In the genomic region with DNA sequence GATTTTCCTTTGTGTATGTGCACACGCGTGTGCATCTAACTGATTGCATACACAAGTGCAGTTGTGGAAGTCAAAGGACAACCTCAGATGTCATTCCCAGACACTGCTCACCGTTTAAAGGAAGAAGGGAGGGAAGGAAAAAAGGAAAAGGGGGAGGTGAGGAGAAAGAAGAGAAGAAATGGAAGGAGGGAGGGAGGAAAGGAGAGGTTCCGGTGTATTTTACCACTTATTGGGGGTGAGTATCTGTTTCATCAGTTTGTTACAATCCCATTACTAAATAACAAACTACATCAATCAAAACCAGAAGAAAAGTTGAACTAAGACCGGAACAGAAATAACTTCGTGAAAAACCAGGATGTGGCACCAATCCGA, we compare ENCODE assay signal across 8 mouse cellular contexts. TPM values are rescaled to one million over a fixed set of nuclear protein-coding genes. Genes with fewer than 3 reads are reported as not detected.
DNase-seq lines count a peak whose midpoint lies in the region; ATAC-seq and TF ChIP-seq lines count a peak whose summit lies in the region.

No protein-coding gene starts in this region.

- ATAC-seq in kidney, embryonic 15.5 days (replicated peaks; ENCODE audit: low FRiP score): no peak
- no peak for ATAC-seq in embryonic facial prominence, embryonic 11.5 days (replicated peaks; ENCODE audit: insufficient number of reproducible peaks, low FRiP score, low TSS enrichment, low read depth)
- ATAC-seq in hindbrain, postnatal 0 days: peak; percentile 48
- 0 out of 2 replicates have a peak, but pooled peaks have one; percentile 15 for ATAC-seq in midbrain, postnatal 0 days (ENCODE audit: low FRiP score)

- WGBS in kidney, embryonic 15.5 days: 44% methylated on average over 7 of the region's 7 CpGs
- WGBS in embryonic facial prominence, embryonic 11.5 days: 52% methylated on average over 7 of the region's 7 CpGs
- WGBS in hindbrain, postnatal 0 days: 49% methylated on average over 7 of the region's 7 CpGs
- 46% methylated on average over 7 of the region's 7 CpGs for WGBS in midbrain, postnatal 0 days

- H3K9ac ChIP-seq in kidney, embryonic 15.5 days: peak overlapping the region; percentile 67
- peak overlapping the region; percentile 86; the same call in 1 of the 2 replicates for H3K9ac ChIP-seq in embryonic facial prominence, embryonic 11.5 days (replicated peaks; ENCODE audit: low read length)
- H3K9ac ChIP-seq in hindbrain, postnatal 0 days (replicated peaks; ENCODE audit: low read length): peak overlapping the region; percentile 89
- H3K9ac ChIP-seq in midbrain, postnatal 0 days (replicated peaks; ENCODE audit: low read length, poor library complexity, severe bottlenecking): peak overlapping the region; percentile 90; the same call in 1 of the 2 replicates

- no peaks in the 10 kb centered on the region for H3K27me3 ChIP-seq in kidney, embryonic 15.5 days
- no peaks in the 10 kb centered on the region for H3K27me3 ChIP-seq in embryonic facial prominence, embryonic 11.5 days (ENCODE audit: control insufficient read depth, insufficient read depth, low read length)
- H3K27me3 ChIP-seq in hindbrain, postnatal 0 days (ENCODE audit: insufficient read depth, low read length): no peaks in the 10 kb centered on the region
- no peaks in the 10 kb centered on the region for H3K27me3 ChIP-seq in midbrain, postnatal 0 days (ENCODE audit: insufficient read depth, low read length)

- no peak for TF ChIP-seq CTCF in hindbrain, postnatal 0 days (IDR thresholded peaks at IDR 0.05; ENCODE audit: low read depth)
- TF ChIP-seq CTCF in midbrain, postnatal 0 days (IDR thresholded peaks at IDR 0.05): no peak

- peak overlapping the region; percentile 60 for H3K4me2 ChIP-seq in kidney, embryonic 15.5 days
- H3K4me2 ChIP-seq in embryonic facial prominence, embryonic 11.5 days (ENCODE audit: low read depth, low read length): peak overlapping the region; percentile 73
- peak overlapping the region; percentile 69 for H3K4me2 ChIP-seq in hindbrain, postnatal 0 days (ENCODE audit: low read depth, low read length)
- H3K4me2 ChIP-seq in midbrain, postnatal 0 days (ENCODE audit: low read depth, low read length, poor library complexity, severe bottlenecking): peak overlapping the region; percentile 65

- H3K27ac ChIP-seq in kidney, embryonic 15.5 days: peak overlapping the region; percentile 95
- H3K27ac ChIP-seq in embryonic facial prominence, embryonic 11.5 days (replicated peaks; ENCODE audit: low read depth, low read length): no peak overlapping the region
- peak overlapping the region; percentile 93; the same call in 1 of the 2 replicates for H3K27ac ChIP-seq in hindbrain, postnatal 0 days
- peak overlapping the region; percentile 82 for H3K27ac ChIP-seq in midbrain, postnatal 0 days (ENCODE audit: low read depth, low read length)

- H3K36me3 ChIP-seq in kidney, embryonic 15.5 days: peaks cover 24% of the 10 kb centered on the region
- peaks cover 8% of the 10 kb centered on the region for H3K36me3 ChIP-seq in embryonic facial prominence, embryonic 11.5 days (replicated peaks; ENCODE audit: control insufficient read depth, insufficient read depth, low read depth, low read length)
- H3K36me3 ChIP-seq in hindbrain, postnatal 0 days (ENCODE audit: insufficient read depth, low read length): peaks cover 11% of the 10 kb centered on the region
- H3K36me3 ChIP-seq in midbrain, postnatal 0 days (ENCODE audit: insufficient read depth, low read length): peaks cover 17% of the 10 kb centered on the region

- peak overlapping the region; percentile 77 for H3K4me3 ChIP-seq in kidney, embryonic 15.5 days (replicated peaks)
- H3K4me3 ChIP-seq in embryonic facial prominence, embryonic 11.5 days (ENCODE audit: low read depth, low read length): peak overlapping the region; percentile 81
- H3K4me3 ChIP-seq in hindbrain, postnatal 0 days (ENCODE audit: low read length): peak overlapping the region; percentile 76
- H3K4me3 ChIP-seq in midbrain, postnatal 0 days (ENCODE audit: low read depth, low read length): peak overlapping the region; percentile 85

- H3K9me3 ChIP-seq in kidney, embryonic 15.5 days (replicated peaks): no peaks in the 10 kb centered on the region
- H3K9me3 ChIP-seq in embryonic facial prominence, embryonic 11.5 days (replicated peaks; ENCODE audit: control insufficient read depth, low read length): no peaks in the 10 kb centered on the region; the same call in 1 of the 2 replicates
- no peaks in the 10 kb centered on the region for H3K9me3 ChIP-seq in hindbrain, postnatal 0 days (ENCODE audit: low read length)
- no peaks in the 10 kb centered on the region for H3K9me3 ChIP-seq in midbrain, postnatal 0 days (ENCODE audit: low read length)

- H3K4me1 ChIP-seq in kidney, embryonic 15.5 days: peaks cover 18% of the 10 kb centered on the region
- no peaks in the 10 kb centered on the region for H3K4me1 ChIP-seq in embryonic facial prominence, embryonic 11.5 days (ENCODE audit: control insufficient read depth, insufficient read depth, low read length)
- peaks cover 5% of the 10 kb centered on the region; the same call in 1 of the 2 replicates for H3K4me1 ChIP-seq in hindbrain, postnatal 0 days (ENCODE audit: insufficient read depth, low read length)
- peaks cover 7% of the 10 kb centered on the region; the same call in 1 of the 2 replicates for H3K4me1 ChIP-seq in midbrain, postnatal 0 days (ENCODE audit: insufficient read depth, low read length)

- DNase-seq in kidney, adult 8-10 months: no peak
- DNase-seq in embryonic facial prominence, embryonic 11.5 days (ENCODE audit: low spot score): no peak
- no peak for DNase-seq in hindbrain, postnatal 0 days (ENCODE audit: low spot score)
- DNase-seq in midbrain, postnatal 0 days (ENCODE audit: low spot score): no peak
- DNase-seq in embryo, embryonic 10.5 days (ENCODE audit: low spot score): no peak
- DNase-seq in cerebellum, postnatal 10 days: no peak
- no peak for DNase-seq in frontal cortex, postnatal 14 days (ENCODE audit: low spot score in 2 of 2)

RNA-seq across cellular contexts. Expression of gene Sike1, which starts 0.3 kb away (rescaled TPM):
- 57.0 and 57.6 TPM in 2 replicates for polyA plus RNA-seq in kidney, embryonic 15.5 days (2015; fragmentation: Nextera tagmentation; extraction: Ambion mirVana)
- polyA plus RNA-seq in embryonic facial prominence, embryonic 11.5 days (2014; fragmentation: Nextera tagmentation; extraction: Ambion mirVana): 71.2 and 76.7 TPM in 2 replicates
- total RNA-seq in hindbrain, postnatal 0 days (2014; rRNA removed): 25.9 and 30.8 TPM in 2 replicates
- polyA plus RNA-seq in hindbrain, postnatal 0 days (2015; fragmentation: Nextera tagmentation; extraction: Ambion mirVana): 43.5 and 45.7 TPM in 2 replicates
- 49.1 and 88.9 TPM in 2 replicates for total RNA-seq in midbrain, postnatal 0 days (2014; rRNA removed)
- 42.4 and 48.3 TPM in 2 replicates for polyA plus RNA-seq in midbrain, postnatal 0 days (2015; fragmentation: Nextera tagmentation; extraction: Ambion mirVana)

RNA-seq across cellular contexts. Expression of gene Csde1, which starts 25.0 kb away (rescaled TPM):
- 358 and 362 TPM in 2 replicates for polyA plus RNA-seq in kidney, embryonic 15.5 days (2015; fragmentation: Nextera tagmentation; extraction: Ambion mirVana)
- 530 and 576 TPM in 2 replicates for polyA plus RNA-seq in embryonic facial prominence, embryonic 11.5 days (2014; fragmentation: Nextera tagmentation; extraction: Ambion mirVana)
- 215 and 224 TPM in 2 replicates for total RNA-seq in hindbrain, postnatal 0 days (2014; rRNA removed)
- polyA plus RNA-seq in hindbrain, postnatal 0 days (2015; fragmentation: Nextera tagmentation; extraction: Ambion mirVana): 277 TPM in 2 replicates
- 222 and 287 TPM in 2 replicates for total RNA-seq in midbrain, postnatal 0 days (2014; rRNA removed)
- polyA plus RNA-seq in midbrain, postnatal 0 days (2015; fragmentation: Nextera tagmentation; extraction: Ambion mirVana): 256 and 287 TPM in 2 replicates

RNA-seq across cellular contexts. Expression of gene Nr1h5, which starts 31.3 kb away (rescaled TPM):
- polyA plus RNA-seq in kidney, embryonic 15.5 days (2015; fragmentation: Nextera tagmentation; extraction: Ambion mirVana): 0.12 and 0.13 TPM in 2 replicates
- polyA plus RNA-seq in embryonic facial prominence, embryonic 11.5 days (2014; fragmentation: Nextera tagmentation; extraction: Ambion mirVana): 0.15 and 0.20 TPM in 2 replicates
- not detected in 2 replicates for total RNA-seq in hindbrain, postnatal 0 days (2014; rRNA removed)
- not detected in 2 replicates for polyA plus RNA-seq in hindbrain, postnatal 0 days (2015; fragmentation: Nextera tagmentation; extraction: Ambion mirVana)
- not detected in 2 replicates for total RNA-seq in midbrain, postnatal 0 days (2014; rRNA removed)
- polyA plus RNA-seq in midbrain, postnatal 0 days (2015; fragmentation: Nextera tagmentation; extraction: Ambion mirVana): 0.07 and 0.19 TPM in 2 replicates

RNA-seq across cellular contexts. Expression of gene Sycp1, which starts 59.3 kb away (rescaled TPM):
- polyA plus RNA-seq in kidney, embryonic 15.5 days (2015; fragmentation: Nextera tagmentation; extraction: Ambion mirVana): 0.14 TPM in 1 of 2 replicates, not detected in the other
- not detected in 2 replicates for polyA plus RNA-seq in embryonic facial prominence, embryonic 11.5 days (2014; fragmentation: Nextera tagmentation; extraction: Ambion mirVana)
- not detected in 2 replicates for total RNA-seq in hindbrain, postnatal 0 days (2014; rRNA removed)
- 0.08 TPM in 1 of 2 replicates, not detected in the other for polyA plus RNA-seq in hindbrain, postnatal 0 days (2015; fragmentation: Nextera tagmentation; extraction: Ambion mirVana)
- not detected in 2 replicates for total RNA-seq in midbrain, postnatal 0 days (2014; rRNA removed)
- not detected in 2 replicates for polyA plus RNA-seq in midbrain, postnatal 0 days (2015; fragmentation: Nextera tagmentation; extraction: Ambion mirVana)

Comparison
In these comparisons a context has a peak if more than half of its experiments do, and no peak if none do; other contexts are left out.
1. ATAC-seq: peak in hindbrain, postnatal 0 days (single experiment) and midbrain, postnatal 0 days (single experiment); none in kidney, embryonic 15.5 days (single experiment) and embryonic facial prominence, embryonic 11.5 days (single experiment).
2. Peak in every context shown above with its lines, with median percentiles within 50 percentile points of each other: H3K4me2 ChIP-seq, H3K4me3 ChIP-seq and H3K9ac ChIP-seq.